In the genomic region with DNA sequence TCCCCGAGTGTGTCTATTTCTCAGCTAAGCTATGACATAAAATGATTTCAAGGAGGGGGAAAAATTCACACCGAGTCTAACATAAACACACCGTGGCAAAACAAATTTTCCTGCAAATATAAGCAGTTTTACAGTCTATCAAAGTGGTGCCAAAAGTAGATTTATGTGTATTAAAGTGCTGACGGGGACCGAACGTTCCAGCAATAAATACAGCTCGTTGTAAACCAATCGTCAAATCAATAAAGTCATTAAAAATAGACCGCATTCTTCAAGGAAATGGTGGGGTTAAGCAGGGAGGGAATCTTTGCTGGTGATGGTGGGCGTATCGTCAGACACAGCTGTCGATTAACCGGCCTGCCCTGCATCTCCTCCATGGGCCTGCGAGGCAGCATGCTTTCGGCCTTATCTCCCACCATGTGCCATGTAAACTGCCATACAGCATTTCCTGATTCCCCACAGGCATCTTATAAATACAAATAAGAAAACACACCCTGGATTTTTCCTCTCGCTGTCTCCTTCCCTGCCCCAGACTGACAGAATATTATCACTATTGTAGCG, we compare ENCODE assay signal across 20 mouse cellular contexts.
A peak's percentile ranks its signal among the peaks of the same experiment; 100 is the strongest.
DNase-seq lines count a peak whose midpoint lies in the region; ATAC-seq and TF ChIP-seq lines count a peak whose summit lies in the region.
"Had no signal": no experiment of that assay in that cellular context is flagged by ENCODE, and none has a peak within 500 bp of the region (broad histone marks: within the 10 kb centered on the region; RNA-seq: fewer than 3 reads in every experiment).

No protein-coding gene starts in this region.

- WGBS in midbrain, embryonic 15.5 days = 66% methylated on average over 17 of the region's 17 CpGs
- WGBS in midbrain, postnatal 0 days = 67% methylated on average over 17 of the region's 17 CpGs
- 71% methylated on average over 17 of the region's 17 CpGs for WGBS in liver, embryonic 11.5 days
- WGBS in heart, embryonic 10.5 days = 74% methylated on average over 17 of the region's 17 CpGs
- WGBS in kidney, adult 2 months = 76% methylated on average over 17 of the region's 17 CpGs

- DNase-seq in midbrain, postnatal 0 days (ENCODE audit: low spot score) = no peak
- DNase-seq in c-Kit-positive CD71-positive TER-119-positive erythroid progenitor cells, embryonic 14.5 days (ENCODE audit: low spot score) = peak; percentile 17
- no peak for DNase-seq in liver, embryonic 11.5 days (ENCODE audit: low spot score)
- no peak for DNase-seq in heart, embryonic 10.5 days (ENCODE audit: low spot score)
- DNase-seq in kidney, adult 2 months = no peak
- DNase-seq: adrenal gland, adult 8-10 months; cerebellum, adult 8-10 months; cerebellum, postnatal 36 days; gastrocnemius, postnatal 36 days; kidney, adult 8-10 months; kidney, postnatal 10 days; lung, postnatal 4 days had no signal

- 0 out of 2 replicates have a peak, but pooled peaks have one; percentile 50 for ATAC-seq in midbrain, embryonic 15.5 days (replicated peaks)
- ATAC-seq in midbrain, postnatal 0 days (ENCODE audit: low FRiP score) = no peak
- peak; percentile 74 for ATAC-seq in liver, embryonic 11.5 days (replicated peaks; ENCODE audit: low FRiP score)
- ATAC-seq in megakaryocyte-erythroid progenitor cell, adult 5-6 weeks (replicated peaks; ENCODE audit: low FRiP score, low TSS enrichment, poor library complexity, severe bottlenecking) = peak; percentile 94
- ATAC-seq: activated CD4-positive, CD25-positive, alpha-beta regulatory T cell, adult 4 months had no signal

- no peak for TF ChIP-seq CTCF in midbrain, postnatal 0 days (IDR thresholded peaks at IDR 0.05)
- no peak for TF ChIP-seq CTCF in kidney, adult 2 months (conservative IDR thresholded peaks at IDR 0.05; ENCODE audit: insufficient read depth, insufficient read length, low read depth, low read length)

- no peak overlapping the region for H3K9ac ChIP-seq in midbrain, embryonic 15.5 days
- no peak overlapping the region for H3K9ac ChIP-seq in midbrain, postnatal 0 days (replicated peaks; ENCODE audit: low read length, poor library complexity, severe bottlenecking)
- H3K9ac ChIP-seq in liver, embryonic 11.5 days (ENCODE audit: low read depth, low read length) = no peak overlapping the region
- H3K9ac ChIP-seq: heart, embryonic 15.5 days; hindbrain, embryonic 15.5 days; liver, embryonic 15.5 days; midbrain, embryonic 12.5 days had no signal

- no peaks in the 10 kb centered on the region for H3K27me3 ChIP-seq in midbrain, embryonic 15.5 days (replicated peaks)
- H3K27me3 ChIP-seq in midbrain, postnatal 0 days (ENCODE audit: insufficient read depth, low read length) = no peaks in the 10 kb centered on the region
- no peaks in the 10 kb centered on the region for H3K27me3 ChIP-seq in liver, embryonic 11.5 days (replicated peaks; ENCODE audit: control insufficient read depth, insufficient read depth, low read length)
- no peaks in the 10 kb centered on the region for H3K27me3 ChIP-seq in heart, embryonic 10.5 days (ENCODE audit: insufficient read depth, poor library complexity, severe bottlenecking)
- no peaks in the 10 kb centered on the region for H3K27me3 ChIP-seq in kidney, adult 2 months (replicated peaks; ENCODE audit: control insufficient read depth, insufficient read depth, low read length)
- H3K27me3 ChIP-seq: heart, embryonic 15.5 days; hindbrain, embryonic 15.5 days; liver, embryonic 15.5 days had no signal

- H3K27ac ChIP-seq in midbrain, embryonic 15.5 days = no peak overlapping the region
- no peak overlapping the region for H3K27ac ChIP-seq in midbrain, postnatal 0 days (ENCODE audit: low read depth, low read length)
- H3K27ac ChIP-seq in liver, embryonic 11.5 days (ENCODE audit: low read depth, low read length) = no peak overlapping the region
- no peak overlapping the region for H3K27ac ChIP-seq in heart, embryonic 10.5 days
- no peak overlapping the region for H3K27ac ChIP-seq in kidney, adult 2 months (ENCODE audit: insufficient read depth, low read depth, low read length)
- H3K27ac ChIP-seq: heart, embryonic 15.5 days; hindbrain, embryonic 15.5 days; liver, embryonic 15.5 days; midbrain, embryonic 12.5 days; stomach, postnatal 0 days had no signal

- H3K36me3 ChIP-seq in midbrain, embryonic 15.5 days (replicated peaks) = no peaks in the 10 kb centered on the region
- no peaks in the 10 kb centered on the region for H3K36me3 ChIP-seq in midbrain, postnatal 0 days (ENCODE audit: insufficient read depth, low read length)
- no peaks in the 10 kb centered on the region for H3K36me3 ChIP-seq in liver, embryonic 11.5 days (ENCODE audit: control insufficient read depth, insufficient read depth, low read length)
- no peaks in the 10 kb centered on the region for H3K36me3 ChIP-seq in heart, embryonic 10.5 days
- no peaks in the 10 kb centered on the region for H3K36me3 ChIP-seq in kidney, adult 2 months (ENCODE audit: control insufficient read depth, insufficient read depth, low read length)
- H3K36me3 ChIP-seq: heart, embryonic 15.5 days; hindbrain, embryonic 15.5 days; liver, embryonic 15.5 days; midbrain, embryonic 12.5 days had no signal

- no peak overlapping the region for H3K4me3 ChIP-seq in midbrain, embryonic 15.5 days
- H3K4me3 ChIP-seq in midbrain, postnatal 0 days (ENCODE audit: low read depth, low read length) = no peak overlapping the region
- H3K4me3 ChIP-seq in liver, embryonic 11.5 days (ENCODE audit: low read depth, low read length) = no peak overlapping the region
- no peak overlapping the region for H3K4me3 ChIP-seq in heart, embryonic 10.5 days
- H3K4me3 ChIP-seq in kidney, adult 2 months (ENCODE audit: insufficient read depth, low read depth, low read length) = no peak overlapping the region
- H3K4me3 ChIP-seq: heart, embryonic 15.5 days; hindbrain, embryonic 15.5 days; liver, embryonic 15.5 days; midbrain, embryonic 12.5 days had no signal

- H3K4me2 ChIP-seq in midbrain, embryonic 15.5 days = no peak overlapping the region
- no peak overlapping the region for H3K4me2 ChIP-seq in midbrain, postnatal 0 days (ENCODE audit: low read depth, low read length, poor library complexity, severe bottlenecking)
- H3K4me2 ChIP-seq in liver, embryonic 11.5 days = no peak overlapping the region
- H3K4me2 ChIP-seq: heart, embryonic 15.5 days; hindbrain, embryonic 15.5 days; liver, embryonic 15.5 days; midbrain, embryonic 12.5 days had no signal

- H3K4me1 ChIP-seq in midbrain, embryonic 15.5 days = no peaks in the 10 kb centered on the region
- no peaks in the 10 kb centered on the region for H3K4me1 ChIP-seq in midbrain, postnatal 0 days (ENCODE audit: insufficient read depth, low read length)
- H3K4me1 ChIP-seq in liver, embryonic 11.5 days (replicated peaks; ENCODE audit: control insufficient read depth, insufficient read depth, low read length) = no peaks in the 10 kb centered on the region
- H3K4me1 ChIP-seq in heart, embryonic 10.5 days = no peaks in the 10 kb centered on the region
- no peaks in the 10 kb centered on the region for H3K4me1 ChIP-seq in kidney, adult 2 months (ENCODE audit: control insufficient read depth, insufficient read depth, low read length)
- H3K4me1 ChIP-seq: heart, embryonic 15.5 days had no signal

- TF ChIP-seq POLR2A in kidney, adult 2 months (IDR thresholded peaks at IDR 0.05; ENCODE audit: low read depth, low read length) = no peak

- no peaks in the 10 kb centered on the region for H3K9me3 ChIP-seq in midbrain, embryonic 15.5 days
- H3K9me3 ChIP-seq in midbrain, postnatal 0 days (ENCODE audit: low read length) = no peaks in the 10 kb centered on the region
- H3K9me3 ChIP-seq in liver, embryonic 11.5 days (ENCODE audit: control insufficient read depth, low read length) = no peaks in the 10 kb centered on the region
- no peaks in the 10 kb centered on the region for H3K9me3 ChIP-seq in heart, embryonic 10.5 days
- H3K9me3 ChIP-seq: heart, embryonic 15.5 days; hindbrain, embryonic 15.5 days; liver, embryonic 15.5 days; midbrain, embryonic 12.5 days had no signal
